Mouse (Mus musculus) lung, adult 2 months (tissue): ENCODE results near the gene Kcnk15. TPM values are rescaled to one million over a fixed set of nuclear protein-coding genes. Genes with fewer than 3 reads are reported as not detected.

Experiments used
- DNase-seq: peaks from one replicate; pipeline ENCODE4 v3.0.0; 2022
- H3K4me1 ChIP-seq: fragments of 200-500 bp; 2 replicates; pipeline ENCODE4 v1.6.1; 2011; ENCODE audit warnings: low read length; ENCODE audit not compliant: control insufficient read depth, insufficient read depth
- H3K4me3 ChIP-seq: fragments of 200-500 bp; replicated peaks from 2 replicates; pipeline ENCODE3; 2011; ENCODE audit warnings: low read depth, mild to moderate bottlenecking, control low read depth, low read length; ENCODE audit errors: extremely low read depth
- CTCF ChIP-seq: fragments of 200-500 bp; IDR thresholded peaks from 2 replicates; pipeline ENCODE4 v1.5.1; 2011; ENCODE audit warnings: mild to moderate bottlenecking, low read length, control low read depth; ENCODE audit not compliant: insufficient read depth
- POLR2A ChIP-seq: fragments of 200-500 bp; IDR thresholded peaks from 2 replicates; pipeline ENCODE4 v1.6.1; 2011; ENCODE audit warnings: low read depth, mild to moderate bottlenecking, control low read depth, low read length, borderline replicate concordance; ENCODE audit errors: extremely low read depth
- WGBS: fragments of 180-500 bp; shearing (Covaris S2); methylation state at CpG from one replicate; pipeline ENCODE4 v1.1.7; 2018; 5-methylcytosine and 5-hydroxymethylcytosine counted together
- polyA plus RNA-seq: library from polyadenylated mRNA; depleted of rRNA; stranded (reverse); fragments of >200 nt; gene quantifications from 2 replicates; pipeline ENCODE4 v1.2.3, GENCODE M21; 2012; rRNA removed

Gene Kcnk15
- polyA plus RNA-seq, result not detected in 2 replicates

- H3K4me3 ChIP-seq, result no peak within 1 kb of the TSS
- WGBS, result 2% methylated on average over 38 of the region's 38 CpGs
- DNase-seq, result no peak
- no peaks in the 10 kb centered on the region for H3K4me1 ChIP-seq
- no peak for TF ChIP-seq CTCF
- TF ChIP-seq POLR2A, result no peak
Measured at GRCm38 (mm10) chr2:163853461-163853901, at the start of gene Kcnk15. Gene Kcnk15 (plus strand): TSS chr2:163853651.

- no peak for DNase-seq
- 36% methylated on average over 5 of the region's 5 CpGs for WGBS
- Histone ChIP-seq H3K4me1 (no peaks in the 10 kb centered on the region; the same call in none of the 2 replicates), H3K4me3 (no peak overlapping the region)
- no peak for TF ChIP-seq POLR2A
Measured at GRCm38 (mm10) chr2:163803838-163804237, 49.6 kb upstream of the Kcnk15 start.

- WGBS, result 71% methylated on average over 4 of the region's 4 CpGs
- TF ChIP-seq POLR2A (no peak), CTCF (no peak)
- H3K4me1 ChIP-seq, result no peaks in the 10 kb centered on the region
- no peak overlapping the region for H3K4me3 ChIP-seq
- DNase-seq, result no peak
Measured at GRCm38 (mm10) chr2:163809166-163809565, 44.3 kb upstream of the Kcnk15 start.

GRCm38 (mm10) chr2:163809704-163810103 lies 43.7 kb upstream of the Kcnk15 start:
- no peak for TF ChIP-seq POLR2A
- TF ChIP-seq CTCF, result no peak
- no peak for DNase-seq
- no peaks in the 10 kb centered on the region for H3K4me1 ChIP-seq
- no peak overlapping the region for H3K4me3 ChIP-seq
- 42% methylated on average over 7 of the region's 7 CpGs for WGBS

- no peak overlapping the region for H3K4me3 ChIP-seq
- no peak for TF ChIP-seq CTCF
- no peak for TF ChIP-seq POLR2A
- no peaks in the 10 kb centered on the region for H3K4me1 ChIP-seq
- 26% methylated on average over 5 of the region's 5 CpGs for WGBS
- DNase-seq, result no peak
Measured at GRCm38 (mm10) chr2:163813077-163813476, 40.4 kb upstream of the Kcnk15 start.

GRCm38 (mm10) chr2:163814739-163815465 lies 38.5 kb upstream of the Kcnk15 start:
- no peak for DNase-seq
- H3K4me1 ChIP-seq, result no peaks in the 10 kb centered on the region
- WGBS, result 86% methylated on average over 9 of the region's 9 CpGs
- TF ChIP-seq POLR2A (no peak), CTCF (no peak)
- no peak overlapping the region for H3K4me3 ChIP-seq

GRCm38 (mm10) chr2:163820607-163821006 lies 32.8 kb upstream of the Kcnk15 start, which contains the start of gene Ccn5:
Gene Ccn5 (plus strand): TSS chr2:163820861.
- 40% methylated on average over 4 of the region's 4 CpGs for WGBS
- TF ChIP-seq CTCF, result no peak
- no peak for TF ChIP-seq POLR2A
- DNase-seq, result peak; percentile 58
- Histone ChIP-seq H3K4me3 (peak within 1 kb of the TSS; percentile 23), H3K4me1 (peaks cover 2% of the 10 kb centered on the region; the same call in 1 of the 2 replicates)

GRCm38 (mm10) chr2:163823248-163823647 lies 30.2 kb upstream of the Kcnk15 start:
- Histone ChIP-seq H3K4me3 (no peak overlapping the region), H3K4me1 (peaks cover 2% of the 10 kb centered on the region; the same call in 1 of the 2 replicates)
- DNase-seq, result peak; percentile 65
- TF ChIP-seq POLR2A (peak; percentile 29; the same call in 1 of the 2 replicates), CTCF (peak; percentile 83)
- 11% methylated on average over 4 of the region's 4 CpGs for WGBS

GRCm38 (mm10) chr2:163823771-163824170 lies 29.7 kb upstream of the Kcnk15 start:
- whole genome bisulfite sequencing, result 31% methylated on average over 11 of the region's 11 CpGs
- DNase-seq, result no peak

GRCm38 (mm10) chr2:163825861-163826260 lies 27.6 kb upstream of the Kcnk15 start:
- WGBS, result 67% methylated on average over 1 of the region's 1 CpGs
- no peak for TF ChIP-seq POLR2A
- TF ChIP-seq CTCF, result no peak
- Histone ChIP-seq H3K4me1 (no peaks in the 10 kb centered on the region), H3K4me3 (no peak overlapping the region)
- no peak for DNase-seq

More at GRCm38 (mm10) chr2:163823771-163824170, 29.7 kb upstream of the Kcnk15 start:
- TF ChIP-seq CTCF (no peak), POLR2A (peak; percentile 39; the same call in 1 of the 2 replicates)
- Histone ChIP-seq H3K4me3 (no peak overlapping the region), H3K4me1 (peaks cover 2% of the 10 kb centered on the region; the same call in 1 of the 2 replicates)
